Mouse (Mus musculus) cerebellum, postnatal 25 days (tissue): Measurements from ENCODE around the gene Ceacam19.

Experiments used
- DNase-seq, 2 experiments: peaks; one replicate each; pipeline ENCODE4 v3.0.0; 2021; ENCODE audit warnings: mixed read lengths in 2 of 2

The Ceacam19 gene

DNA sequence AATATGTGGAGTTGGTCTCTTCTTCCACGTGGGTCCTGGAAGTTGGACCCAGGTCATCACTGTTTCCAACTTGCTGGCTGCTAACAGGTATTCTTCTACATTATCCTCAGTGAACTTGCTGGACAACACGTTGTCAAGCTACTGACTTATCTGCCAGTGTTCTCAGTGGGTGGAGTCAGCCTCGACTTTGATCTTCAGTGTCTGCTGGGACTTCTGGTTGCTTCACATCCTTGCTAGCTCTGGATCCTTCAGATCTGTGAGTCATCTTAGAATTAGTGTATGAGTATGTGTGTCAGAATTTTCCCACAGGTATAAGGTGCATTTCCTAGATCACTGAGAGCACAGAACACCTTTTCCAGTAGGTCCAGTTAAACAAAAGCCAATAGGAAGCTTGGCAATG, 50.9 kb downstream of the Ceacam19 start:
- DNase-seq, result no peak

DNA sequence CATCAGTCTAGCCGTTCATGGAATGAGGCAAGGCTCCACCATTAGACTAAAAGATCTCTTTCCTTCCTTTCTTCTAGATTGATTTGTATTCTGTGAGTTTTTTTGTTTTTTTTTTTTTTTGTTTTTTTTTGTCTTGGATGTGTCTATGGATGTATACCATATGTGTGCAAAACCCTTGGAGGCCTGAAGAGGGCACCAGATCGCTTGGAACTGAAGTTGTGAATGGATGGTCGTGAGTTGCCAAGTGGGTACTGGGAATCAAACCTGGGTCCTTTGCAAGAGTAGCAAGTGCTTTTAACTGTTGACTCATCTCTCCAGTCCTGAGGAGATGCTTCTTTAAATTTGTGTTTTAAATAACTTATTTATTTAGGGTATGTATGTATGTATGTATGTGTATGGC, 53.7 kb downstream of the Ceacam19 start:
- no peak for DNase-seq

DNA sequence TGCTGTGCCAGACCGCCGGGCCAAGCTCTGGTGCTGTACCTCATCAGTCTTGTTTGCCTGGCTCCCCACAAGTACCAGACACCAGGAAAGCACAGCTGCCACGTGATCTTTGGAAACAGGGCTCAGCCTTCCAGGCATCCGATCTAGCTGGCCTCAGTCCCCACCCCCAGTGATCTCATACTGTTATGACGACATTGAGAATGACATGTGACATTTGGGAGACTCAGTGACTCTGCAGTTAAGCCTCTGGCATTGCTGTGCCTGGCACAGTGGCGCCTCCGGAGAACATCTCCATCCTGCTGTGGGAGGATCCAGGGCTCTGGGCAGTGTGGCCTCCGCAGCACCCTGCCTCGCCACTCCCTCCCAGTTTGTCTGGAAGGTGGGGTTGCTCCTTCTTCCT, 55.9 kb downstream of the Ceacam19 start:
- no peak for DNase-seq

DNA sequence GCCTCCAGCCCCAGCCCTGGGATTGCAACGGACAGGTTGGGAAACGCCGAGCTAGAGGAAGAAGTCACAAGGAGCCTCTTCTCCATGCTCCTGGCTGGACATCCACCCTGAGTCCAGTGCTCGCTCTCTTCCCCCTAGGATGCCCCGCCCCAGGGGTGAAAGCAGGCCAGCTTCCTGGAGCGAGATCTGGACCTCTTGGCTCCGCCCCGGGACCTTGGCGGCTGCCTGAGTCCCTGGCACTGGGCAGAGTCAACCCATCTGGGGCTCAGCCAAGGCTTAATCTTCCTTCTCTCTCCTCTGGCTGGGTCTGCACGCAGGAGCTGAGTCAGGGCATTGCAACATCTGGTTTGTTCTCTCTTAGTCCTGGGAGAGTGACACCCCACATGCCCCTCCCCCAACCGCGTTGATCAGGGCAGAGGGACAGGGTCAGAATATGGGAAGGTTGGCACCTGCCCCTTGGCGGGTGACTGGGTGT, 57.0 kb downstream of the Ceacam19 start:
- DNase-seq, result peak in 1 of 2 experiments; percentile 46

DNA sequence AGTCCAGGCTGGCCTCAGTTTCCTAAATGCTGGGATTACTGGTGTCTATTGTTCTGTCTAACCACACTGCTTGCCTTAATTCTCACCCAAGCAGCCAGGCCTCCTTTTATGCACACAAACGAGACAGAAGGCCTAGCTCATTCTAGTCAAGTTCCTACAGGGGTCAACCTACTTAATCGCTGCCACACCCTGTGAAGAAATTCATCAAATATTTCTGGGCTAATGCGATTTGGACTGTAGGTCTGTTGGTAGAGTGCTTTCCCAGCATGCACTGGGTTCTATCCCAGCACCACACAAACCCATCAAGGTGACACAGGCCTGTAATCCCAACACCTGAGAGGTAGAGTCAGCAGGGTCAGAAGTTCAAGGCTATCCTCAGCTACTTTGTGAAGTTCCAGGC, 58.1 kb downstream of the Ceacam19 start:
- DNase-seq, result no peak

DNA sequence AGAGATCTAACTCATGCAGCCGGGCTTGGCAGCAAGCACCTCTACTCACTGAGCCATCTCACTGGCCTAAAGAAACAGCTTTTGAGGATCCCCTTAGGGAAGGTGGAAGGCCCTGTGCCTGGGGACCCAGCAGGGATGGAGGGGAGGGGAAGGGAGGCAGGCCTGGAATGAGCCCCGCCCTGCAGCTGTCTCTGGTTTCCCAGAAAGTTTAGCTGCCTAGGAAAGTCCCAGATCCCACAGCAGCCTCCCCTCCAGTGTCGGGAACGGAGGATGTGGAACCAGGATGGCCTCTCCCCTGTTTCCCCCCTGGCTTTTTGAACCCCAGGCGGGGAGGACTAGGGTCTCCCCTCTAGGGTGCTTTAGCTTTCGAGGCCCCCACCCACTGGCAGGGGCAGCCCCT, 61.0 kb downstream of the Ceacam19 start:
- no peak for DNase-seq
